Mouse (Mus musculus): Measurements from ENCODE around the gene Gpatch8.

DNA sequence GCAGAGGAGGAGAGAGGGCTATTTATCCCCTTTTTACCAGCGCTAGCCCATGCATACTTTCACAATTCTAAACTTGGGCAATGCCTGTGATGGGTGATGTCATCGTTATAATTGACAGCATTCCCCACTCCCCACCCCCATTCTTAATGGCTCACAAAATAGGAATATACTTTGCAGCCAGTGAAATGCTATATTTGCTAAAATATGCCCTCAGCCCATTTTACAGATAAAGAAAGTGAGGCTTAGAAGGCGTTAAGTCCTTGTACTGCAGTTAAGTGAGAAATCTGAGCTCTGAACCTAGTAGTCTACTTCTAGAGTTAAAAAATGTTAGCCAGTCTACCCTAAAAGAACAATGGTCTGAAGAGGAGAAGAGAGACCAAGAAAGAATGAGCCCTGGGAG, 111.9 kb downstream of the Gpatch8 start:
- TF ChIP-seq CTCF (IDR thresholded peaks at IDR 0.05): no peak
- TF ChIP-seq POLR2A (IDR thresholded peaks at IDR 0.05; ENCODE audit: insufficient read depth, low read depth, low read length): no peak
